Mouse (Mus musculus): ENCODE data around the gene Stk16. TPM values are rescaled to one million over a fixed set of nuclear protein-coding genes. Genes with fewer than 3 reads are reported as not detected.

Stk16 gene
- 130 and 151 TPM in 2 replicates for polyA plus RNA-seq (2015; fragmentation: Nextera tagmentation; extraction: Ambion mirVana)

DNA sequence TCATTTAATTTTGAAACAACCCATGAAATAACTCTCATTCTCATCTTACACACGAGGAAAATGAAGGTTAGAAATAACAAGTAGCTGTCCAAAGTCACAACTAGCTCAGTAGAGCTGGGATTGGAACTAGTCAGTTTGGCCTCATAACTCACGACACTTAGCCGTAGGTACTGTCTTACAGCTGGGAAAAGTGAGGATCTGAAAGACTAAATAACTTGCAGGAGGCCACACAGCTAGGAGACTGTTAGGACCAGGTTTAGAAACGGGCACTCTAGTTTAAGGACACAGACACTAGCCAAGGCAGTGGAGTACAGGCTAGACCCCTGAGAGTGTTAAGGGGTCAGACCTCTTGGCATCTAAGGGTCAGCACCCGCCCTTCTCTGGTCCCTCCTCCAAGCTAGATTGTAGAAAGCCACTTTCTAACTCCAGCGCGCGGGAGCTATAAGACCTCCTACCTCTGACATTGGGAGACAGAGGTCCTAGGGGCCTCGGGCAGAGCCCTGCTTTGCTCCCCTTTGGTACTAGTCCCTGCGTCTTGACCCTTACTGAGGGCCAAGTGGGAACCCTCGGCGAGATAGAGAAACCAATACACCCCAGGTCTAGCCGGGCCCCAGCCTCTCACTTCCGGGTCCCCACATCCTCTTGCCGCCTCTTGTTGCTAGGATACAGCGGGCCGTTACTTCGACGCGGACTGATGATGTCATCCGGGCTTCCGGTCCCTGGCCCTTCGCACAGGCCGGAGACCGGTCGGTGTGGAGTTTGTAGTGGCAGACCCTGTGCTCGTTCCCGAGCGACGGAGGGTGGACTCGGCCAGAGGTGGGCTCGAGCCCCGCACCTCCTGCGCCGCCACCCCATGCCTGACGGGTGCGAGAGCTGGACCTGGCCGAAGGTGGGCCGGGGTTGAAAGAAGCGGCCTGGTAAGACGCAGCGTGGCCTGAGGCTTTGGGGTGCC is at the start of gene Stk16, which contains the start of gene Glb1l:
Gene Stk16 (plus strand): TSS at position 703 of the 952 bp plus-strand sequence.
Gene Glb1l (minus strand): TSS at position 678 of the 952 bp plus-strand sequence.
- Histone ChIP-seq H3K36me3 (ENCODE audit: control insufficient read depth, insufficient read depth) (peaks cover 7% of the 10 kb centered on the region), H3K27ac (ENCODE audit: low read length) (no peak within 1 kb of the TSS; the same call in 1 of the 2 replicates), H3K4me2 (ENCODE audit: low read length) (peak within 1 kb of the TSS; percentile 73), H3K9me3 (ENCODE audit: control insufficient read depth, low read length) (no peaks in the 10 kb centered on the region), H3K4me1 (replicated peaks; ENCODE audit: control insufficient read depth, insufficient read depth, low read length) (peaks cover 31% of the 10 kb centered on the region), H3K27me3 (replicated peaks; ENCODE audit: control insufficient read depth, insufficient read depth, low read length) (0 out of 2 replicates have a peak, but pooled peaks cover 4% of the 10 kb centered on the region), H3K9ac (replicated peaks; ENCODE audit: low read depth, low read length) (peak within 1 kb of the TSS; percentile 92), H3K4me3 (replicated peaks; ENCODE audit: low read length) (peak within 1 kb of the TSS; percentile 96)
- WGBS: 5% methylated on average over 42 of the region's 42 CpGs
- ATAC-seq: peak; percentile 96

DNA sequence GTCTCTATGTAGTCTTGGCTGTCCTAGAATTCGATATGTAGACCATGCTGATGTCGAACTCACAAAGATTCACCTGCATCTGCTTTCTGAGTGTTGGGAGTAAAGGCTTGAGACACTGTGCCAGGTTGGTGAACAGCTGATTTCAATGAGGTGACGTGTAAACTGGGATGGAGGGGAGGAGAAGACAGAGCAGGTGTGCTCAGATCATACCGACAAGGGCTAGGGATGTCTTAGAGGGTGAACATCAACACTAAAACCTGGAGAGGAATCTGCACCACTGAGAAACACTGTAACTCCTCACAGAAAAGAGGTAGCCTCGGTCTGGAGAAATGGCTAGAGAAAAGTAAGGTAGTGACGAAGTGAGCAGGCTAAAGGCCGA is 42.6 kb upstream of the Stk16 start:
- ATAC-seq: no peak; the same call in 1 of the 2 replicates

DNA sequence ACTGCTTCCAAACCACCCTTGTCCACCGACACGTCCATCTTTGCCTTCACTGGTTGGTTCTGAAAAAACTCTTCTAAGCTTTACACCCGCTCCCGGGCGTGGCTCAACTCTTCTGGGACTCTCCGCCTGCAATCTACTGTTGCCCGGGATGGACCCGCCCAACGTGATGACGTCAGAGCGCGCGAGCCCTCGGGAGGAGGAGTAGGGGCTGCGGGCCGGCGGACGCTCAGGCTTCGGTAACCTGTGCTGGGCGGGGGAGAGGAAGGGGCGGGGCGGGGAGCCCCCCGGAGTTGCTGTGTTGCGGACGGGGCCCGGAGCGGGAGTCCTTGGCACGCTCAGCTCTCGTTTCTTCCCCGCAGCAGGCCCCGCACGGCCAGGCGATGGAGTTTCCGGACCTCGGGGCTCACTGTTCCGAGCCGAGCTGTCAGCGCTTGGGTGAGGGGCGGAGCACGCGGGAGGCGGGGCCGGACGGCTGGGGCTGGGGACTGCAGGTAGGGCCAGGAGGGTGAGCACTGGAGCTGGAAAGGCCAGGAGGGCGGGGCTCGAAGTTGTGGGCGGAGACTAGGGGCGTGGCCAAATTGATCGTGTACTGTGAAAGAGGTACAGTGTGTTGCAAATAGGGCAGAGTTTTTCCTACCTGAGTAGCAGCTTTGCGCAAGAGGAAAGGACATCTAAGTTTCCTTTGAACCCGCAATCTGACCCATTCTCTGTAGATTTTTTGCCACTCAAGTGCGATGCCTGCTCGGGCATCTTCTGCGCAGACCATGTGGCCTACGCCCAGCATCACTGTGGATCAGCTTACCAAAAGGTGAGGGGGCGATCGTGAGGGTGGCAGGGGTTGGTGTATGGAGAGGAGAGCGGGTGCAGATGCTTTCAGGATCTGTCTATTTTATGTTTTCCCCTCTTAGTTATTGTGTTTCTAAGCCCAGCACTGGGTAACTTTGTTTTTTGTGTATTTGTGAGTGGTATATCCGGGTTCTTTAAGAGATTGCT is 41.9 kb upstream of the Stk16 start, which contains the start of gene Zfand2b:
Gene Zfand2b (plus strand): TSS at position 175 of the 993 bp plus-strand sequence.
- Histone ChIP-seq H3K4me1 (replicated peaks; ENCODE audit: control insufficient read depth, insufficient read depth, low read length) (peaks cover 13% of the 10 kb centered on the region), H3K4me2 (ENCODE audit: low read length) (peak within 1 kb of the TSS; percentile 88), H3K9ac (replicated peaks; ENCODE audit: low read depth, low read length) (peak within 1 kb of the TSS; percentile 89), H3K36me3 (ENCODE audit: control insufficient read depth, insufficient read depth) (peaks cover 21% of the 10 kb centered on the region), H3K27ac (ENCODE audit: low read length) (peak within 1 kb of the TSS; percentile 88), H3K4me3 (replicated peaks; ENCODE audit: low read length) (peak within 1 kb of the TSS; percentile 93), H3K27me3 (replicated peaks; ENCODE audit: control insufficient read depth, insufficient read depth, low read length) (no peaks in the 10 kb centered on the region), H3K9me3 (ENCODE audit: control insufficient read depth, low read length) (no peaks in the 10 kb centered on the region)
- under 1% methylated on average over 50 of the region's 59 CpGs for WGBS
- ATAC-seq: peak; percentile 98

More for the DNA sequence above, 42.6 kb upstream of the Stk16 start:
- H3K27me3 ChIP-seq (replicated peaks; ENCODE audit: control insufficient read depth, insufficient read depth, low read length): no peaks in the 10 kb centered on the region
- H3K9me3 ChIP-seq (ENCODE audit: control insufficient read depth, low read length): no peaks in the 10 kb centered on the region
- H3K9ac ChIP-seq (replicated peaks; ENCODE audit: low read depth, low read length): peak overlapping the region; percentile 39; the same call in 1 of the 2 replicates
- peaks cover 21% of the 10 kb centered on the region for H3K36me3 ChIP-seq (ENCODE audit: control insufficient read depth, insufficient read depth)
- H3K4me1 ChIP-seq (replicated peaks; ENCODE audit: control insufficient read depth, insufficient read depth, low read length): peaks cover 13% of the 10 kb centered on the region
- peak overlapping the region; percentile 93 for H3K4me3 ChIP-seq (replicated peaks; ENCODE audit: low read length)
- peak overlapping the region; percentile 23; the same call in 1 of the 2 replicates for H3K27ac ChIP-seq (ENCODE audit: low read length)
- 6% methylated on average over 7 of the region's 7 CpGs for WGBS
- peak overlapping the region; percentile 88 for H3K4me2 ChIP-seq (ENCODE audit: low read length)

DNA sequence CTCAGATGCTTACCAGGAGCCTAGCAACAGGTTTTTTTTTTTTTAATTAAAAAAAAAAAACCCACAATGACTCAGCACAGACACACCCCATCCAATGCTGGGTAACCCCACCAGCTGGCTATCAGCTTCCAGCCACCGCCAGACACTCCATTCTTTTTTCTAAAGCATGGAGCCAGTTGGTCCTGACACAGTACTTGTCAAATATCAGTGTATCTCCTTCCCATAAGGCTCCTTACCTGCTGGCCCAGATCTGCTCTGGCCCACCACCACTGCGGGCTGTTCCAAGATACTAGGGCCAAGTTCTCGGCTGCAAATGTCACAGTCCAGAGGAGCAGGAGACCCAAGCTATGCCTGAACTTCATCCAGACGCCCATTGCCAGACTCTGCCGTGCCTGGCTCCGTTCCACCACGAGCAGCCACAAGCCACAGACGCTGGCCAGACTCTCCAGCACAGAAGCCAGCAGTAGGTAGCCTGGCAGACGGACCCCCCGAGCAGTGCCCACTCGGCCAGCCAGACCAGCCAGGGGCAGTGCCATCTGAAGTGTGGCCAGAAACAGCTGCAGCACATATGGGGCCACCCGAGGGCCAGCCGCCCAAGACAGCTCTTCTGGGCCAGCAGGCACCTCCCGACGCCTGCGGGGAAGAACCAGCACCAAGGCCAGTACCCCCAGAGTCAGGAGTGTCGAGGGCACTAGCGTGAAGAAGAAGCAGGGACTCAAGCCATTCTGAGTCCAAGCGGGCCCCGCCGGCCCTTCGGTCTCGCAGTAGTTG is 31.1 kb upstream of the Stk16 start:
- H3K36me3 ChIP-seq (ENCODE audit: control insufficient read depth, insufficient read depth): peaks cover 22% of the 10 kb centered on the region
- H3K4me2 ChIP-seq (ENCODE audit: low read length): peak overlapping the region; percentile 99
- peak overlapping the region; percentile 73 for H3K9ac ChIP-seq (replicated peaks; ENCODE audit: low read depth, low read length)
- WGBS: 5% methylated on average over 23 of the region's 23 CpGs
- H3K9me3 ChIP-seq (ENCODE audit: control insufficient read depth, low read length): no peaks in the 10 kb centered on the region
- no peaks in the 10 kb centered on the region for H3K27me3 ChIP-seq (replicated peaks; ENCODE audit: control insufficient read depth, insufficient read depth, low read length)
- peak; percentile 48 for ATAC-seq
- H3K4me3 ChIP-seq (replicated peaks; ENCODE audit: low read length): peak overlapping the region; percentile 53
- H3K4me1 ChIP-seq (replicated peaks; ENCODE audit: control insufficient read depth, insufficient read depth, low read length): peaks cover 21% of the 10 kb centered on the region
- H3K27ac ChIP-seq (ENCODE audit: low read length): peak overlapping the region; percentile 21

DNA sequence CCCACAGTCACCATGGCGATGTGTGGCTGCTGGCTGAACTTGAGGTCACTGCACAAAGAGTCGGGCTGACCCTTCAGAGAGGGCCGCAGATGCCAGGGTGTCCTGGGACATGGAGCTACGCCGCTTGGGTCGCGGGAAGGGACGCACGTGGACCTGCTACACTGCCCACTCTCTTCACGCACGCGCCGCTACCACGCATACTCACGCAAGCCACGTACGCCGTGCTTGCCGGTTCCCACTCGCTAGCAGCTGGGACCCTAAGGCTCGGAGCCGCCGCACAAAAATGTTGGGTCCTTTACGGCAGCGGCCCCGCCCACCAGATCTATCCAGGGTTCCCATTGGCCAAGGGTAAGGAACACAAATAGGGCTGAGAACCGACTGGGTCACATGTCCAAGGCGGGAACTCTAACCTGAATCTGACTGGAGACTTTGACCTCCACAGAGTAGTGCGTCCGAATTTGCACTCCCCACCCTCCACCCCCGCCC is 30.5 kb upstream of the Stk16 start, which contains the start of gene Abcb6:
Gene Abcb6 (minus strand): TSS at position 288 of the 486 bp plus-strand sequence.
- Histone ChIP-seq H3K27ac (ENCODE audit: low read length) (peak within 1 kb of the TSS; percentile 21), H3K4me2 (ENCODE audit: low read length) (peak within 1 kb of the TSS; percentile 99), H3K4me3 (replicated peaks; ENCODE audit: low read length) (peak within 1 kb of the TSS; percentile 53), H3K36me3 (ENCODE audit: control insufficient read depth, insufficient read depth) (peaks cover 23% of the 10 kb centered on the region), H3K27me3 (replicated peaks; ENCODE audit: control insufficient read depth, insufficient read depth, low read length) (no peaks in the 10 kb centered on the region), H3K9me3 (ENCODE audit: control insufficient read depth, low read length) (no peaks in the 10 kb centered on the region), H3K9ac (replicated peaks; ENCODE audit: low read depth, low read length) (peak within 1 kb of the TSS; percentile 73), H3K4me1 (replicated peaks; ENCODE audit: control insufficient read depth, insufficient read depth, low read length) (peaks cover 21% of the 10 kb centered on the region)
- ATAC-seq: peak; percentile 95
- 0% methylated on average over 31 of the region's 31 CpGs for WGBS

DNA sequence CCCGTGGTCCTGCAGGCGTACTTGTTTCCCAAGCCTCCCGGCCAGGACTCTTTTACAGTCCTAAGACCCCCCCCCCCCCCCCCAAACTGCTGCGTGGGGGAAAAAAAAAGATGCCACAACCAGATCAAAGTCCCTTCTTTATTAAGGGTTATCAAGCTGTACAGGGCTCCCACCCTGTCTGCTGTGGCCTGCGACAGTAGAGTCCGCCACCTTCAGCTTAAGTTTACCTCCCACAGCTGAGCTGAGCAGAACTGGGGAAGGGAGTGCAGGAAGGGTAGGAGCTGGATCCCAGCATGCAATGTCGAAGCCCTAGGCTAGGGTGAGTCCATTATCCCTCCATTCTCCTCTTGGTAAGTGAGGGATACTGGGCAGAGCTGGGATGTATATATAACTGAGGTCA is 29.9 kb upstream of the Stk16 start:
- H3K27ac ChIP-seq (ENCODE audit: low read length): no peak overlapping the region
- no peaks in the 10 kb centered on the region for H3K9me3 ChIP-seq (ENCODE audit: control insufficient read depth, low read length)
- no peak overlapping the region for H3K9ac ChIP-seq (replicated peaks; ENCODE audit: low read depth, low read length)
- H3K4me1 ChIP-seq (replicated peaks; ENCODE audit: control insufficient read depth, insufficient read depth, low read length): peaks cover 21% of the 10 kb centered on the region
- no peak for ATAC-seq
- no peaks in the 10 kb centered on the region for H3K27me3 ChIP-seq (replicated peaks; ENCODE audit: control insufficient read depth, insufficient read depth, low read length)
- WGBS: 29% methylated on average over 7 of the region's 7 CpGs
- peak overlapping the region; percentile 99 for H3K4me2 ChIP-seq (ENCODE audit: low read length)
- peak overlapping the region; percentile 53 for H3K4me3 ChIP-seq (replicated peaks; ENCODE audit: low read length)
- H3K36me3 ChIP-seq (ENCODE audit: control insufficient read depth, insufficient read depth): peaks cover 26% of the 10 kb centered on the region

DNA sequence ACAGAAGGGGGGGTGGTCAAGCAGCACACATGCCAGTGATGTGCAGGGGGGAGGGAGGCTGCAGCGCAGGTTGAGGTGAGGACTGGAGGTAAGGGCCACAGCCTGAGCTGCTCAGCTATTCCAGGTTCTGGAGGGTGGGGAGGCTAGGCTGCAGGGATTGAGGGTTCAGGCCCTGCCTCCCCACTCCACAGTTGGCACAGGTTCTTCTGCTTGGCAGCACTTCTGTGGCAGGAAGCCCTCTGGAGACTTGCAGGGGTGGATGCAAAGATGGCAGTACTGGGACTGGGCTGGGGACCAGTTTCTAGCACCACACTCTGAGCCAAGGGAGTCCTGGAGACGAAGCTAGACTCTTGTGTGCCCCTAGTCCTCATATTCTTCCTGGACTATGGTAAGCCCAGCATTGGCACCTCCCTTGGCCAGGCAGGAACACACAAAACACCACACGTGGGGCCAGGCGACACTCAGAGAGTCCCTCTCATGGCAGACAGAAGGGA is 29.2 kb upstream of the Stk16 start:
- H3K36me3 ChIP-seq (ENCODE audit: control insufficient read depth, insufficient read depth): peaks cover 30% of the 10 kb centered on the region
- H3K4me2 ChIP-seq (ENCODE audit: low read length): no peak overlapping the region
- no peaks in the 10 kb centered on the region for H3K9me3 ChIP-seq (ENCODE audit: control insufficient read depth, low read length)
- no peak for ATAC-seq
- H3K4me3 ChIP-seq (replicated peaks; ENCODE audit: low read length): no peak overlapping the region
- H3K27ac ChIP-seq (ENCODE audit: low read length): no peak overlapping the region
- H3K4me1 ChIP-seq (replicated peaks; ENCODE audit: control insufficient read depth, insufficient read depth, low read length): peaks cover 21% of the 10 kb centered on the region
- WGBS: 89% methylated on average over 4 of the region's 4 CpGs
- H3K9ac ChIP-seq (replicated peaks; ENCODE audit: low read depth, low read length): no peak overlapping the region
- H3K27me3 ChIP-seq (replicated peaks; ENCODE audit: control insufficient read depth, insufficient read depth, low read length): no peaks in the 10 kb centered on the region

DNA sequence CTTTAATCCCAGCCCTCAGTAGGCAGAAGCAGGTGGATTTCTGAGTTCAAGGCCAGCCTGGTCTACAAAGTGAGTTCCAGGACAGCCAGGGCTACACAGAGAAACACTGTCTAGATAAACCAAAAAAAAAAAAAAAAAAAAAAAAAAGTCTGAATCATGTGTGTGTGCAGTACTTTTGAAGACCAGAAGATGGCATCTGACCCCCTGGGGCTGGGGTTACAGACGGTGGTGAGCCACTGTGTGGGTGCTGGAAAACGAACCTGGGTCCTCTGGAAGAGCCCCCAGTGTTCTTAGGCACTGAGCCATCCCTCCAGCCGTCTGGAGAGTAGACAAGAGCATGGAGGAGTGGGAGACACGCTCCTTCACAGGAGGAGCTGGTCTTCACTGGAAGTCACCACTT is 28.5 kb upstream of the Stk16 start:
- no peak overlapping the region for H3K4me2 ChIP-seq (ENCODE audit: low read length)
- H3K36me3 ChIP-seq (ENCODE audit: control insufficient read depth, insufficient read depth): peaks cover 28% of the 10 kb centered on the region
- peaks cover 21% of the 10 kb centered on the region for H3K4me1 ChIP-seq (replicated peaks; ENCODE audit: control insufficient read depth, insufficient read depth, low read length)
- ATAC-seq: no peak
- no peaks in the 10 kb centered on the region for H3K9me3 ChIP-seq (ENCODE audit: control insufficient read depth, low read length)
- H3K4me3 ChIP-seq (replicated peaks; ENCODE audit: low read length): no peak overlapping the region
- 73% methylated on average over 4 of the region's 4 CpGs for WGBS
- no peak overlapping the region for H3K27ac ChIP-seq (ENCODE audit: low read length)
- H3K27me3 ChIP-seq (replicated peaks; ENCODE audit: control insufficient read depth, insufficient read depth, low read length): no peaks in the 10 kb centered on the region
- H3K9ac ChIP-seq (replicated peaks; ENCODE audit: low read depth, low read length): no peak overlapping the region

Data from forebrain, embryonic 16.5 days (tissue).